Mouse (Mus musculus) mature B cell (primary cell): ENCODE results near the gene Park7.
"Not testable (repeated sequence)": the region's sequence is repeated elsewhere in the genome, so short reads cannot be mapped to it uniquely, and the experiment has no call there.

Experiments used
- in situ Hi-C: fragments of 300-500 bp; cut with MboI; formaldehyde crosslinking; loops from 2 replicates; pipeline ENCODE4 v1.14.3; 2019

Gene Park7

GRCm38 (mm10) chr4:150874416-150874815 lies 39.8 kb downstream of the Park7 start:
- in situ Hi-C loops: not testable (repeated sequence)

- in situ Hi-C loops: no loop called here
These were observed 41.6 kb downstream of the Park7 start for GRCm38 (mm10) chr4:150872681-150873080.

- in situ Hi-C loops: no loop called here
These were observed 42.0 kb downstream of the Park7 start for GRCm38 (mm10) chr4:150872139-150872651.

GRCm38 (mm10) chr4:150871392-150872138 lies 42.7 kb downstream of the Park7 start:
- in situ Hi-C loops: no loop called here

GRCm38 (mm10) chr4:150870963-150871391 lies 43.3 kb downstream of the Park7 start:
- in situ Hi-C loops: no loop called here

DNA sequence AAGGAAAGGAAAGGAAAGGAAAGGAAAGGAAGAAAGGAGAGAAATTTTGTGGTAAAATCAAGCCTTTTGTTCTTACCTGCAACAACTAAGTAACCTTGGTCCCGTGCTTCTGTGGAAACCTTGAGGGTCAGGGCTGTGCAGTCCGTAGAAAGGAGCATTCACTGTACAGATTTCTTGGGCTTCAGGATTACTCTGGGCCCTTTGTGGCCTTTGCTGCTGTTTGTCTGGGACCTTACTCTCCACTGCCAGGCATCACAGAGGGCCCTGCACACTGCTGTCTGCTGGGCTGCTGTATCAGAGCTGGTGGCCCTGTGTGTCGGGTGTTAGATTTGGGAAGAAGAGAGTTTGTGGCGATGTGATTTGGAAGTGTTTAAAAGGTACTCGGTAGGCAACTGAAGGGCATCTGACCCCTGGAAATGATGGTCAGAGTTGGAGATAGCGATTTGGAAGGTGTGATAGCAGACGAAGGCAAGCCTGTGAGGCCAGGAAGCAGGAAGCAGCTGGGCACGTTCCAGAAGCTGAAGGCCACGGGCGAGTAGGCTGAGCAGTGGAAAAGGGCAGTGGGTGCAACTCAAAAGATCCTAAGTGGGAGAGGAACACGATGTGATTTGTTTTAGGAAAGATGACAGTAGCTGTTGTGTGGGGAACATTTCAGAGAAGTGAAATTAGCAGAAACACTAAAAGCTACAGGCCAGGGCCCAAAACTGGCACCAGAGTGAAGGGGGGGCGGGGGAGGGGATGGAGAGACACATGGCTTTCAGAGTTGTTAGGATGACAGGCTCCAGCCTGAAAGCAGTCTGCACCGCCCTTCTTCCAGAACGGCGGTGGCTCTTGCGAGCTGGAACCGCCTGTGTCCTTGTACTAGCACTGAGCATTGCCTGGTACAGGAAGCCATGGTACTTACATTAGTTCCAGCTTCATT lies 44.7 kb downstream of the Park7 start:
- in situ Hi-C loops: no loop called here

DNA sequence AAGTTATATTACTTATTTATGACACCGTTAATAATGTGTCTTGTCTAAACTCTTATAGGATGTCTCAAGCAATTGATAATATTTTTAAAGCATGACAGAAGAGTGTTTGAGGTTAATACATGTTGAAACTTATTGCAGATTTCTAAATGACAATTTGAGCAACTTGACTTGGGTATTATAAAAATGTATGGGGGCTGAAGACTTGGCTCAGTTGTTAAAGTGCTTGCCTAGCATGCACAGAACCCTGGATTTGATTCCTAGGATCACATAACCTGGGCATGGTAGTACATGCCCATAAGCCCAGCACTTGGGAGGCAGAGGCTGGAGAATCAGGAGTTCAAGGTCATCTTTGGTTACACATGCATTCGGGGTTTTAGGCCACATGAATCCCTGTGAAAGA lies 45.4 kb downstream of the Park7 start:
- in situ Hi-C loops: no loop called here

GRCm38 (mm10) chr4:150868161-150868560 lies 46.1 kb downstream of the Park7 start:
- in situ Hi-C loops: no loop called here

- in situ Hi-C loops: no loop called here
These were observed 47.7 kb downstream of the Park7 start for GRCm38 (mm10) chr4:150866494-150866893.

- in situ Hi-C loops: no loop called here
These were observed 48.2 kb downstream of the Park7 start for GRCm38 (mm10) chr4:150866069-150866468.

DNA sequence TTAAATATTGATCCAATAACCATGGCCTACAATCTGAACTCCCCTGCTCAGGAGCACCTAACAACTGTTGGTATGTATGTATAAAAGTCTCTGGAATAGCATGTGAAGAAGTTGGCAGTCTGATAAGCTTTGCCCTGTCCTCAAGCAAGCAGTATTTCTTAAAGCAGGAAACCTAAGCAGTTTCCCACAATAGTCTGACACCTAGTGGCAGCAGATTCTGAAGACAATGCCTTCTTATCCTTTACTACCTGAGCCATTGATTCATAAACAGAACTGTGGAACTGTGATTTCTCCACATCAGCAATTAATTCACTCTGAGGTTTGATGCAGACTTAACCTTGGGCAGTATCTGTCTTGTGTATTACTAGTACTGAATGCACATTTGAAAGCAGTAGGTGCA lies 48.9 kb downstream of the Park7 start:
- in situ Hi-C loops: no loop called here

DNA sequence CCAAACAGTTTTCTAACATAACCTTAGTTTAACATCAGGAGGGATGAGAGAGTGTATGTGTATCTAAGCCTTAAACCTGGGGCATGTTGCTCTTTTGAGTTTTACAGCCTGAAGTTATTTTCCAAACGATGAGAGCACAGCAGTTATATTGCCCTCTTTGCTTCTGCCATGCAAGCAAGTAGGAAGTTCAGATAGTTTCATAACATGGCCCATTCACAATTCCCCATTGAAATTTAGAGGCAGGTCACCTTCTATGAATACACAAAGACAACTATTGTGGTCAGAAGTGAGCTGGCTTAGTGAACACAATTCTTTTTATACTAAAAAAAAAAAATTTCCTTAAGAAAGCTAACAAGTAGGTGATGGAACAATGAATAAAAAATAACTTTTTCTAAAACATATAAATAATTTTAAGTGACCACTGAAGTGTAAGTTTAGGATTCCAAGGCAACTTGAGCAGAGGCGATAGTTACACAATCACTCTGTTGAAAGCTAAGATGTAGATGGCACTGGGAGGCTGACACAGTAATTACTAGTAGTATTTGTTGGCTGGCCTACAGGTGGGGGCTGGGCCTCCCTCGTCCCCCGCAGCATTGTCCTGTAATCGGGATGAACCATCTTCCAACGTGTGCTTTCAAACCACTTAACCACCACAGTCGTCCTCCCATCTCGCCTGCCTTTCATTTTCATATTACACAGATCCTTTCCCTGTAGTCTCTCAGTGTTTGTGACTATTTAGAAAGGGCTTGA lies 51.4 kb downstream of the Park7 start:
- in situ Hi-C loops: no loop called here

- in situ Hi-C loops: no loop called here
These were observed 53.1 kb downstream of the Park7 start for GRCm38 (mm10) chr4:150861161-150861560.

GRCm38 (mm10) chr4:150860526-150860925 lies 53.7 kb downstream of the Park7 start:
- in situ Hi-C loops: no loop called here

- in situ Hi-C loops: no loop called here
These were observed 58.9 kb downstream of the Park7 start for GRCm38 (mm10) chr4:150855346-150855745.

DNA sequence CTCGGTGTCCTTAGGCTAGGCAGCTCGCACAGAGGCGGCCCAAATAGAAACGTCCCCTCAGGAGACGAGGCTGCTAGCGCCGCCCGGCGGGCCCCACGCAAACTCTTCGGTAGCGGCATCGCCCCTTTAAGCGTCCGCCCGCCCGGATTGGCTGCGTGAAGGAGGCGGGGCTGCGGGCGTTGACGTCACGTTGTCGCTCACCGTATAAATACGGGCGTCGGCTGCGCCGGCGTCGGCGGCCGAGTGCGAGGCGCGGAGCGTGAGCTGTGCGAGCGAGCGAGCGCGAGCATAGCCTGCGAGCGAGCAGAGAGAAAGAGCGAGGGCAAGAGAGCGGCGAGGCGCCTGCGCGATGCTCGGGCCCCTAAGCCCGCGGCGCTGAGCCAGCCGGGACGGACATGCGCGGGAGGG lies 59.4 kb downstream of the Park7 start:
- in situ Hi-C loops: no loop called here

GRCm38 (mm10) chr4:150853680-150854461 lies 60.4 kb downstream of the Park7 start, which contains the start of gene Errfi1:
Errfi1 (plus strand) TSS chr4:150853919.
- in situ Hi-C loops: no loop called here

DNA sequence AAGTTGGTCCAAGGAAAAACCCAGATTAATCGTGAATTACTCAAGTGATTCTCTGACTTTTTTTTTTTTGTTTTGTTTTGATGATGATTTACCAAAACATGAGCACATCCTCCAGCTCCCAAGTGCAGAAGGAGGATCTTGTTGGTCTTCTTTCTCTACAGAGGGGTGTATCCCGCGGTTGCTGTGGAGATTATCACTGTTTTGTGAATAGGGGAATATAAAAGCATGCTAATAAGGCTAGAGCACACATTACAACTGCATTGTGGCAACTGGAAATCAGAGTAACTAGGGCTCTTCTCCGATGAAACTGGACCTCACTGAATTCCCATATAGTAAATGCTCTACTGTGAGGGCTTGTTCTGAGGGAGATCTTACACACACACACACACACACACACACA lies 61.8 kb downstream of the Park7 start:
- in situ Hi-C loops: no loop called here

DNA sequence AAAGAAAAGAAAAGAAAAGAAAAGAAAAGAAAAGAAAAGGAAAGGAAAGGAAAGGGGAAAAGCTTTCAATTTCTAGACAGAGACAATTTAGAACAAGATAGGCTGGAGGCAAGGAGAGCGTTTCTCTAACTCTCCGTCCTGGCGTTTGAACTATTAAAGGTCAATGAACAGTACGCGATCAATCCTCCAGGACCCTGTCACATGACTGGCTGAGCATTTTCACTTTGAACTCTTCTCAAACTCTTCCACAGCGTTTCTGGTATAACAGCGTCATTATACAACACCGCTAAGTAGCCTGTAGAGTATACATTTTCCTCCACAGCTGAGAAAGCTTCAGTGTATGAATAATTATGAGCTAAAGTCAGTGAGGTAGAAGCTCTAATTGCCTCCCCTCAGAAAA lies 62.2 kb downstream of the Park7 start:
- in situ Hi-C loops: no loop called here

GRCm38 (mm10) chr4:150850893-150851292 lies 63.3 kb downstream of the Park7 start:
- in situ Hi-C loops: no loop called here

- in situ Hi-C loops: no loop called here
These were observed 64.3 kb downstream of the Park7 start for GRCm38 (mm10) chr4:150849964-150850363.
